Mouse (Mus musculus) left cerebral cortex, postnatal 10 days (tissue): ENCODE data around the gene Zswim1. TPM values are rescaled to one million over a fixed set of nuclear protein-coding genes. Genes with fewer than 3 reads are reported as not detected.
A peak's percentile ranks its signal among the peaks of the same experiment; 100 is the strongest.
"Not testable (repeated sequence)": the region's sequence is repeated elsewhere in the genome, so short reads cannot be mapped to it uniquely, and the experiment has no call there.

Source experiments
- DNase-seq, 2 experiments: peaks; one replicate each; pipeline ENCODE4 v3.0.0; 2021 to 2022; ENCODE audit warnings: low spot score in 2 of 2, mixed read lengths in 1 of 2; ENCODE audit errors: extremely low spot score in 1 of 2
- intact Hi-C: fragments of 180-260 bp; cut with DNase I; formaldehyde crosslinking; loops from one replicate; pipeline ENCODE4 v1.15.1; 2025
- total RNA-seq, 2 experiments: library from RNA; stranded (reverse); gene quantifications; 2 replicates each; pipeline ENCODE4 v1.2.3; 2021

The Zswim1 gene
- total RNA-seq, 2 experiments from 2014 or later = 19.6 to 20.3 TPM

- intact Hi-C loops = no loop called here
- DNase-seq = peak in 1 of 2 experiments; percentile 50
These were observed 30.6 kb upstream of the Zswim1 start for GRCm38 (mm10) chr2:164791841-164792261.

DNA sequence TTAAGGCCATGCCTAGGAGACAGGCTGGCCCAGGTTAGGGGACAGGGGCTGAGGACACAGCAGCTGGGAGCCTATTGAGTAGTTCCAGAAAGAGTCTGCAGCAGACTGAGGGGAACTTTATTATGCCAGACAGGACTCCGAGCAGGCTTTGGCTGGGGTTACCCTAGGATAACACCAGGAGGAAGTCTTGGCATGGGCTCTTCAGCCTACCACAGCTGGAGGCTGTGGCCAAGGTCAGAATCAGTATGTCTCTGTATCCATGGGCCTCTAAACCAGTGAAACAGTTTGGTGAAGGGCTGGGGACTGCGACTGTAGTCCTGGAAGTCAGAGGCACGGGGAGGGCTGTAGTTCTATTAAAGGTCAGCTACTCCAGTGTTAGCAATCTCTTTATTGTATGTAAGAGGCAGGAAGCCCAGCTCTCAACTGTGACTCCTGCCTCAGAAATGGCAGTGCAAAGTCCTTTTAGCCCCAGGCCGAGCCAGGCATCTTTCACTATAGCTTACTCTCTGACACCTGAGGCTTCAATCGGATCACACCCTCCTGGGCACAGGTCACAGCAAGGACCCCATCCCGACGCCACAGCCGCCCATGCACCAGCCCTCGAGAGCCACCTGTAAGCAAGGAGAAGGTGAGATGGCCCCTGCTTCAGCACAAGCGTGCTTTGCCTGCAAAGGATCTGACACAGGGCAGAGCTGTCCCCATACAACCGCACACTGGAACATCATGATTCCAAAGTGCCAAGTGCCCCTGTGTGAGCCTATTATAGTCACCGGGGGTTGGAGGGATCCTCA, 29.9 kb upstream of the Zswim1 start:
- intact Hi-C loops = no loop called here
- no peak for DNase-seq

- intact Hi-C loops = no loop called here
These were observed 29.2 kb upstream of the Zswim1 start for GRCm38 (mm10) chr2:164793236-164793635.

DNA sequence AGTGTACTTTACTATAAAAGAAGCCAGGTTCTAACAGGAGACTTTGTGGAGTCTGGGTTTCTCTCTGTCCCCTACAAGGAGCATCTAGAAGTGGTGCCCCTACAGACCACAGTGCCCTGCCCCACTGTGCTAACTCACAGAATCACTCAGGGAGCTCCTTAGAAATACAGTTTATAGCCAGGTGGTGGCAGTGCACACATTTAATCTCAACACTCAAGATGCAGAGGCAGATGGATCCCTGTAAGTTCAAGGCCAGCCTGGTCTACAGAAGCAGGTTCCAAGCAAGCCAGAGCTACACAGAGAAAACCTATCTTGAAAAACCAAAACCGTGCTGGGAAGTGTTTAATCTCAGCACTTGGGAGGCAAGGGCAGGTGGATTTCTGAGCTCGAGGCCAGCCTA, 28.7 kb upstream of the Zswim1 start:
- no peak for DNase-seq
- intact Hi-C loops = no loop called here

More at GRCm38 (mm10) chr2:164793236-164793635, 29.2 kb upstream of the Zswim1 start:
- DNase-seq = peak in 1 of 2 experiments; percentile 62

- DNase-seq = peak; percentile 80 to 91
- intact Hi-C loops = no loop called here
These were observed 28.2 kb upstream of the Zswim1 start for GRCm38 (mm10) chr2:164794293-164794692.

- DNase-seq = no peak
- intact Hi-C loops = no loop called here
These were observed 26.6 kb upstream of the Zswim1 start for GRCm38 (mm10) chr2:164795868-164796267.

DNA sequence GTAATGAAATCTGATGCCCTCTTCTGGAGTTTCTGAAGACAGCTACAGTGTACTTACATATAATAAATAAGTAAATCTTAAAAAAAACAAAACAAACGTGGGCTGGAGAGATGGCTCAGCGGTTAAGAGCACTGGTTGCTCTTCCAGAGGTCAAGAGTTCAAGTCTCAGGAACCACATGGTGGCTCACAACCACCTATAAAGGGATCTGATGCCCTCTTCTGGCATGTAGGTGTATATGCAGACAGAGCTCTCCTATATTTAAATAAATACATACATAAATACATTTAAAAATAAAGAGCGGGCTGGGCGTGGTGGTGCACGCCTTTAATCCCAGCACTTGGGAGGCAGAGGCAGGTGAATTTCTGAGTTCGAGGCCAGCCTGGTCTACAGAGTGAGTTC, 23.9 kb upstream of the Zswim1 start:
- DNase-seq, intact Hi-C loops: not testable (repeated sequence)

DNA sequence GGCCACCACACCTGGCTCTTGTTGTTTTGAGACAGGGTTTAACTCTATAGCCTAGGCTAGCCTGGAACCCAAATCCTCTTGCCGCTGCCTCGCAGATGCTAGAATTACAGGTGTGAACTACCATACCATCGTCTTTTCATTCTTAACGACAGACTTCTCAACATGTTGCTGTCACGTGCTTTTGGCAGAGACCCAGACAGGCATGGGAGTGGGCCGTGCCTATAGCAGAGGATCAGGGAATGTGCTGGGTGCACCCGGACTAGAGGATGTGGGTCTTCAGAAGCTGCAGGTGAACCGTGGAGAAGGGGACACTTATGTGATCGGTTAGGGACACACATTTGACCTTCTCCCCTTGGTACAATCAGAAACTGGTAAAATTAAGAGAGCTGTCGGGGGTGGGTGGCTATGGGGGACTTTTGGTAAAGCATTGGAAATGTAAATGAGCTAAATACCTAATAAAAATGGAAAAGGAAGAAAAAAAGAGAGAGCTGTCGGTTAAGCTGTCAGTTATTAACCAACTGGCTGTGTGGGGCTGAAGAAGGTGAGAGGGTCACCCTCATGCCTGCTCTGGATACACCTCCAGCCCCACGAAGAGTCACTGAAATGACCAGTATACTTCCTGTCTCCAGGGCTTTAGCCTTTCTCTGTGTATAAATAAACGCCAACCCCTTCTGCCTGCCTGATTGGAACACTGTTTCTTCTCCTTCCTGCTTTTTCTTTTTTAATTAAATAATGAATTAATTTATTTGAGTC, 22.1 kb upstream of the Zswim1 start:
- DNase-seq = no peak
- intact Hi-C loops = no loop called here

GRCm38 (mm10) chr2:164803201-164803920, 19.1 kb upstream of the Zswim1 start:
- intact Hi-C loops = no loop called here
- DNase-seq = no peak

DNA sequence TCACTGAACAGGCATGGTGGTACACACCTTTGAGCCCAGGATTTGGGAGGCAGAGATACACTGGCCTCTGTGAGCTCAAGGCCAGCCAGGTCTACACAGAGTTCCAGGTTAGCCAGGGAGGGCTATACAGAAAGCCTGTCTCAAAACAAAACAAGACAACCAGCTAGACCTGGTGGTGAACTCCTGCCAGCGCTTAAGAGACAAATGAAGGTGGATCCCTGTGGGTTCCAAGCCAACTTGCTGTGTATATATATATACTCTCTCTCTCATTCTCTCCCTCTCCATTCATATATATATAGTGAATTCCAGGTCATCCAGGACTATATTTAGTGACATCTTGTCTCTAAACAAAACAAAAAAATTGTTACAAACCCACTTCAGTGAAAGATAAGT, 18.6 kb upstream of the Zswim1 start:
- no peak for DNase-seq
- intact Hi-C loops = no loop called here

DNA sequence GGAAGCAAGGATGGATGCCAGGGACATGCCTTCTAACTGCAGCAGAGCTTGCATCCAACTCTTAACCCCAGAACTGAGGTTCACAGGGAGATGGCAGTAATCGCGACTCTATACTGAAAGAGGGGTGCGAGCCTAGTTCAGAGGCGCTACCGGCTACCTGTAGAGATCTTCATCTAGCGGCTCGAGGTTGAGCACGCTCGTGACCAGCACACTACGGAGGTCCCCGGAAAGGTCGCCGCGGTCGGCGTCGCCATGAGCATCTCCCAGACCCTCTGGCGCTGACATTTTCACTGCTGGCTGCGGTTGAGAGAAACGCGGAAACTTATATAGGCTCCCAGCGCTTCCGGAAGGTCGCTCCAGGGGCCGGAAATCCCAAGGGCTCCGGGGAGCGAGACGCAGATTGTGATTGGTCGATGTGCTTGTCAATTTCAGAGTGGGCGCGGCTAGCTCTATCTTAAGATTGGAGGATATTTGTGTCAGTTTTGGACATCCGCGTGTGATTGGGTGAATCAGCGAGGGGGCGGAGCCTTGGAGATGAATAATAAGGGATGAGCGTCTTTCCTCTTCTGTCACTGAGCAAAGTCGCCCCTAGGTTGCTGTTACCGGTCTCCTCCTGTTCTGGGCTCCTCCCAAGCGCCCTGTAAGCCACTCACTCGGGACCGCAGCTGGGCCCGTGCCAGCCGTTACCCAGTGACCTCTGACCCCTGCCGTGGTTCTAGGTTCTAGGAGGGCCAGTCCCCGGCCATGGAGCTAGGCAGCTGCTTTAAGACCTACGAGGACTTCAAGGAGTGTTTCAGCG, 17.8 kb upstream of the Zswim1 start, which contains the start of the genes Acot8 and Zswim3:
Gene Acot8 (minus strand): TSS at position 350 of the 799 bp plus-strand sequence.
Gene Zswim3 (plus strand): TSS at position 566 of the 799 bp plus-strand sequence.
- DNase-seq = peak; percentile 97 to 99
- intact Hi-C loops = no loop called here

GRCm38 (mm10) chr2:164805332-164805718, 17.2 kb upstream of the Zswim1 start:
- DNase-seq = no peak
- intact Hi-C loops = no loop called here

DNA sequence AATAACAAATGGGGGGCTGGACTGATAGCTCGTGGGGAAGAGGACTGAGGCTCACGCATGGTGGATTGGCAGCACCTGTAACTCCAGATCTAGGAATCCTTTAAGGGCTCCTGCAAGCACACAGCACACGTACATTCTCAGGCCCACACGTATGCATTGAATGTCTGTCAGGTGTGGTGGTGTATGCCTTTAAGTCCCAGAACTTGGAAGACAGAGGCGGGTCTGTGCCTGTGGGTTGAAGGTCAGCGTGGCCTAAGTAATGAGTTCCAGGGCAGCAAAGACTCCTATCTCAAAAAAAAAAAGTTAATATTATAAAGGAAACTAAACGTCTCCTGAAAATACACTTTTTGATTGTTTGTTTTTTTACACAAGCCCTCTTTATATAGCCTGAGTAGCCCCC, 15.9 kb upstream of the Zswim1 start:
- intact Hi-C loops = no loop called here
- no peak for DNase-seq

- intact Hi-C loops = no loop called here
These were observed 8.9 kb upstream of the Zswim1 start for GRCm38 (mm10) chr2:164813557-164813956.

GRCm38 (mm10) chr2:164815348-164815747, 7.1 kb upstream of the Zswim1 start:
- DNase-seq = no peak
- intact Hi-C loops = no loop called here

More at GRCm38 (mm10) chr2:164813557-164813956, 8.9 kb upstream of the Zswim1 start:
- DNase-seq = no peak

- intact Hi-C loops = no loop called here
These were observed 6.7 kb upstream of the Zswim1 start for GRCm38 (mm10) chr2:164815821-164816220.

DNA sequence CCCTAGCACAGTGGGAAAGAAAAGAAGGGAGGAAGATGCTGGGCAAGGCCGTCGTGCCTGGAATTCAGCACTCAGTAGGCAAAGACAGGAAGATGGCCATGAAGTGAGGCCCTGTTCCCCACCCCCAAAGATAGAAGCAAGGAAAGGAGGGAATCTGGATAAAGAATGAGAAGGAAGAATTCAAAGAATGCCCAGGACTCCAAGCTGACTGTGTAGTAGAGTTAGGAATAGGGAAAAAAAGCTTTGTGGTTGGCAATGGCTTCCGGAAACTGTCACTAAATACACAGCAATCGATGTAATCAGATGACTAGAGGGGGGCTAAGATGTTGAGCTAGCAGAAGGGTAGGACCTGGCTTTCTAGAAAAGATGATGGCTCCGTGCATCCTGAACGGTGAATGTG, 5.3 kb upstream of the Zswim1 start:
- intact Hi-C loops = no loop called here
- no peak for DNase-seq

More at GRCm38 (mm10) chr2:164815821-164816220, 6.7 kb upstream of the Zswim1 start:
- no peak for DNase-seq

DNA sequence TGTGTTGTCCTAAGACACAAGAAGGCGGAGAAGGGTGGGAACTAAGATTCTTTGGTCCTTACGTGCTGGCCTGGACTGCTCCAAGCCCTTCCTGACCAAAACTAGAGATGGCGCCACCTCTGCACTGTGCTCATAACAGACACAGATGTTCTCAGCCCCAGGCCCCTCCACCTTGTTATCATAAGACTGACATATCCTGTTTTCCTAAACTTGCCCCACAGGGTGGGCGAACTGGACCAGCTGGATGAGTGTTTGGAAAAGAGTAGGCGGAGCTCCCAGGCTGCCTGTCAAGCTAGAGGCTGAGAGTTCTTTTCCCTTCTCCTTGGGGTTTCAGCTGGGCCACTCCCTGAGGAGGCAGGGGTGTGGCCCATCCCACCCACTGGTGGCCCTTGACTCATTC, 4.8 kb upstream of the Zswim1 start:
- peak in 1 of 2 experiments; percentile 66 for DNase-seq
- intact Hi-C loops = no loop called here
